Mouse (Mus musculus) embryonic facial prominence, embryonic 10.5 days (tissue): Measurements from ENCODE around the gene Chn1. TPM values are rescaled to one million over a fixed set of nuclear protein-coding genes. Genes with fewer than 3 reads are reported as not detected.

Experiments used
- DNase-seq: peaks from one replicate; pipeline ENCODE4 v3.0.0-alpha.2; 2017; ENCODE audit warnings: low spot score
- H3K27ac ChIP-seq: fragments of 300-500 bp; sonication (generic); replicated peaks from 2 replicates; pipeline ENCODE4 v1.5.1; 2016; ENCODE audit warnings: mild to moderate bottlenecking
- H3K27me3 ChIP-seq: fragments of 300-500 bp; sonication (generic); replicated peaks from 2 replicates; pipeline ENCODE4 v1.6.1; 2016; ENCODE audit warnings: low read depth, mild to moderate bottlenecking; ENCODE audit not compliant: poor library complexity, severe bottlenecking
- H3K36me3 ChIP-seq: fragments of 300-500 bp; sonication (generic); replicated peaks from 2 replicates; pipeline ENCODE4 v1.6.1; 2016; ENCODE audit warnings: mild to moderate bottlenecking, moderate library complexity
- H3K4me1 ChIP-seq: fragments of 300-500 bp; sonication (generic); 2 replicates; pipeline ENCODE4 v1.6.1; 2016
- H3K4me3 ChIP-seq: fragments of 300-500 bp; sonication (generic); 2 replicates; pipeline ENCODE4 v1.5.1; 2016; ENCODE audit warnings: mild to moderate bottlenecking, moderate library complexity
- H3K9me3 ChIP-seq: fragments of 300-500 bp; sonication (generic); 2 replicates; pipeline ENCODE4 v1.6.1; 2016; ENCODE audit warnings: mild to moderate bottlenecking
- WGBS: fragments of 180-500 bp; shearing (Covaris S2); methylation state at CpG from one replicate; pipeline ENCODE4 v1.1.7; 2016; 5-methylcytosine and 5-hydroxymethylcytosine counted together
- polyA plus RNA-seq: library from polyadenylated mRNA; unstranded; fragments of >200 nt; fragmentation: Nextera tagmentation; extraction: Ambion mirVana; gene quantifications from 2 replicates; pipeline ENCODE4 v1.2.1, GENCODE M21; 2016

Chn1 gene
- polyA plus RNA-seq, 1 experiment from 2014 or later: 38.2 TPM

DNA sequence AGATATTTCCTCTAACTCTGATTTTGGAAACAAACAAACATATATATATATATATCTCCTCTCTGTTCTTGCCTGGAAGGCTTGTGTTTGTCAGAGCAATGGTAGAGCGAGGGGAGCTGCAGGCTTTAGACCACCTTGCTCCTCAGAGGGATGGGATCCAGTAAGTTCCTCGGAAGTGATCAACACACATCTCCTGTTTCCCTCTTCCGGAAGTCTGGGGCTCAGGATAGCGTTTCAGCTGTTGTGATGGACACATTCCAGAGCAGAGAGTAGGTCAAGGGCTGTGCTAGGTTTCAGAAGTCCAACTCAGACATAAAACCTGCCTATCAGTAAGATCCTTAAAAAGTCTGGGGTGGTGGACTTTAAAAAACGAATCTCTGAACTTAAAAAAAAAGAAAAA lies 196.0 kb downstream of the Chn1 start:
- no peak overlapping the region for H3K27ac ChIP-seq
- no peaks in the 10 kb centered on the region for H3K9me3 ChIP-seq
- H3K4me3 ChIP-seq: no peak overlapping the region
- WGBS: 49% methylated on average over 5 of the region's 5 CpGs
- H3K4me1 ChIP-seq: peaks cover 16% of the 10 kb centered on the region
- H3K36me3 ChIP-seq: no peaks in the 10 kb centered on the region
- 0 out of 2 replicates have a peak, but pooled peaks cover 3% of the 10 kb centered on the region for H3K27me3 ChIP-seq
- no peak for DNase-seq

DNA sequence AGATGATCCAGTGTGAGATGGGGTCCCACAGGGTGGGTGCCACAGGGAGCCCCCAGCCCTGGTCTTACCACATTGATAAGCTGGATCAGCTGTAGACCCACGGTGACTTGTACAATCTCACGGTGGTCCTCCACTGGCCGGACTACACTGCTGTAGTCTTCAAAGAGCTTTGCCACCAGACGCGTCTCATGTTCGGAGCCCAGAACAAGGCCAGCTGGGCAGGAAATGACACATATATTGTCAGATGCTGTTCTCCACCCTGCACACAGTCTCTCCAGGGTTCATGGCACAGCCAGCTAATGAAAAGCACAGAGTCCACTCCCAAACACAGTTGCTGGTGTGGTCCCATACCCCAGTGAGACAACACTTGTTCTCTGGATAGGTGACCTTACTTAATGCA lies 200.7 kb downstream of the Chn1 start:
- Histone ChIP-seq H3K27ac (no peak overlapping the region), H3K9me3 (no peaks in the 10 kb centered on the region), H3K4me1 (peaks cover 29% of the 10 kb centered on the region), H3K27me3 (no peaks in the 10 kb centered on the region), H3K36me3 (no peaks in the 10 kb centered on the region), H3K4me3 (no peak overlapping the region)
- no peak for DNase-seq
- 87% methylated on average over 6 of the region's 6 CpGs for WGBS

DNA sequence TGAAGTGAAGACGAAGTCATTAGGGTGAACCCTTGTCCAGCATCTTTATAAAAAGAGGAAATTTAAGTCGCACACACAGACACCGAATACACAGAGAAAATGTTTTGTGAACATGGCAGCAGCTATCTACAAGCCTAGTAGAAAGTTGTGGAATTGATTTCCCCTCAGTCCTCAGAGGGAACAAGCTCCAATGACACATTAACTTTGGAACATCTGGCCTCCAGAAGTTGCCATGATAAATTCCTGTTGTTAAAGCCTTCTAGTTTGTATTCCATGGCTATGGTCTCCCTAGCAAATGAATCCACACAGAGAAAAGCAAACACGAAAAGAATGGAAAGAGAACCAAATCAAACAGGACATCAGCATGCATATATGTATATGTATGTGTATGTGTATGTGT lies 201.6 kb downstream of the Chn1 start:
- Histone ChIP-seq H3K27me3 (no peaks in the 10 kb centered on the region), H3K4me1 (peaks cover 25% of the 10 kb centered on the region), H3K4me3 (no peak overlapping the region), H3K27ac (peak overlapping the region; percentile 81; the same call in 1 of the 2 replicates), H3K9me3 (no peaks in the 10 kb centered on the region), H3K36me3 (no peaks in the 10 kb centered on the region)
- WGBS: 75% methylated on average over 4 of the region's 4 CpGs
- DNase-seq: no peak

GRCm38 (mm10) chr2:73572539-73573372 lies 202.4 kb downstream of the Chn1 start:
- H3K27me3 ChIP-seq: 0 out of 2 replicates have a peak, but pooled peaks cover 4% of the 10 kb centered on the region
- peak overlapping the region; percentile 53 for H3K4me3 ChIP-seq
- H3K36me3 ChIP-seq: no peaks in the 10 kb centered on the region
- peak overlapping the region; percentile 81 for H3K27ac ChIP-seq
- WGBS: 18% methylated on average over 23 of the region's 23 CpGs
- DNase-seq: peak; percentile 91
- H3K4me1 ChIP-seq: peaks cover 25% of the 10 kb centered on the region
- no peaks in the 10 kb centered on the region for H3K9me3 ChIP-seq

- Histone ChIP-seq H3K36me3 (no peaks in the 10 kb centered on the region), H3K27me3 (0 out of 2 replicates have a peak, but pooled peaks cover 5% of the 10 kb centered on the region), H3K27ac (peak overlapping the region; percentile 81; the same call in 1 of the 2 replicates), H3K4me1 (peaks cover 30% of the 10 kb centered on the region), H3K9me3 (no peaks in the 10 kb centered on the region), H3K4me3 (no peak overlapping the region)
- DNase-seq: no peak
- 51% methylated on average over 6 of the region's 6 CpGs for WGBS
Measured at GRCm38 (mm10) chr2:73571901-73572300, 203.2 kb downstream of the Chn1 start.

GRCm38 (mm10) chr2:73571304-73571703 lies 203.8 kb downstream of the Chn1 start:
- Histone ChIP-seq H3K27ac (no peak overlapping the region), H3K27me3 (0 out of 2 replicates have a peak, but pooled peaks cover 5% of the 10 kb centered on the region), H3K4me3 (no peak overlapping the region), H3K4me1 (peaks cover 34% of the 10 kb centered on the region), H3K36me3 (no peaks in the 10 kb centered on the region), H3K9me3 (no peaks in the 10 kb centered on the region)
- DNase-seq: no peak
- 95% methylated on average over 9 of the region's 9 CpGs for WGBS

DNA sequence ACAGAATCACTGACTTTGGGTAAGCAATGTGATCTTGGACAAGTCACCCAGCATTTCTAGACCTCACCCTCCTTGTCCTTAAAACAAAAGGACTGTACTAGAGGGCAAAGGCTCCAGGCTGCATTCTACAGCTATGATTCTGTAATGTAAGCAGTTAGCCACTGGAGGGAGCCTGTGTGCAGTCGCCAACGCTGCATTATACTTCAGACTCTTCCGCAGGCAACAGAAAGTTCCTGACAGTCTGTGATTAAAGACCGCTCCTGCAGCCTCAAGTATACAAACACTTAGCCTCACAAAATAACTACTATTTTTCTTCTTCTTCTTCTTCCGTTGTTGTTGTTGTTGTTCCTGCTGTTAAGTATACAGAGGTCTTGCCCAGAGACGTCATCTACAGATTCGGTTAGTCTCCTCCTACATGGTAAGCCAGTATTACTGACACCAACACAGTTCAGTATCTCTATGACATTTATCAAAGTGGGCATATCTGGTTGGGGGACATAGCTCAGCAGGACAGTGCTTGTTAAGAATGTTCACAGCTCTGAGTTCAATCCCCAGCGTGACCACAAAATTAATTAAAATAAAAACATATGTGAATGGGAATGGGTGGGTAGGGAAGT lies 208.0 kb downstream of the Chn1 start:
- DNase-seq: peak; percentile 61
- H3K4me3 ChIP-seq: peak overlapping the region; percentile 34; the same call in 1 of the 2 replicates
- WGBS: 27% methylated on average over 8 of the region's 8 CpGs
- peaks cover 35% of the 10 kb centered on the region for H3K4me1 ChIP-seq
- H3K36me3 ChIP-seq: no peaks in the 10 kb centered on the region
- 0 out of 2 replicates have a peak, but pooled peaks cover 5% of the 10 kb centered on the region for H3K27me3 ChIP-seq
- no peaks in the 10 kb centered on the region for H3K9me3 ChIP-seq
- H3K27ac ChIP-seq: no peak overlapping the region

GRCm38 (mm10) chr2:73566162-73566561 lies 209.0 kb downstream of the Chn1 start:
- no peaks in the 10 kb centered on the region for H3K9me3 ChIP-seq
- WGBS: 19% methylated on average over 7 of the region's 7 CpGs
- peaks cover 5% of the 10 kb centered on the region; the same call in 1 of the 2 replicates for H3K27me3 ChIP-seq
- no peaks in the 10 kb centered on the region for H3K36me3 ChIP-seq
- DNase-seq: peak; percentile 51
- no peak overlapping the region for H3K4me3 ChIP-seq
- H3K27ac ChIP-seq: no peak overlapping the region
- peaks cover 40% of the 10 kb centered on the region for H3K4me1 ChIP-seq

DNA sequence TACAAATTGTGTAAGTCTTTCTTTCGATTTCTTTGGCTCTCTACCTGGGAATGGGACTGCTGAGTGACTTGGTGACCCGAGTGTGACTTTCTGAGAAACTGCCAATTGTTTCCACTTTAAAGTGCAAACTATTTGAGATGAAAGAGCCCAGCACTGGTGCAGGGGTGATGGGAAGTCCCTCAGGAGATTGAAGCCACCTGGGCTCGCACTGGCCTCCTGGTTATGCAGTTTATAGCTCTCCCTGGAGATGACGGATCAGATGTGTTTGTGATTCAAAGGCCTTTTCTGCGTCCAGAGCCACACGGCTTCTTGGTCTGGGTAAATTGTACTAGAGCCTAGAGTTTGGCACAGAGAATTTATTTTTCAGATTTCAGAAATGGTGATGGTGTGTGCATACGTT lies 211.5 kb downstream of the Chn1 start:
- Histone ChIP-seq H3K36me3 (no peaks in the 10 kb centered on the region), H3K9me3 (no peaks in the 10 kb centered on the region), H3K27ac (peak overlapping the region; percentile 45; the same call in 1 of the 2 replicates), H3K27me3 (peaks cover 12% of the 10 kb centered on the region; the same call in 1 of the 2 replicates), H3K4me3 (no peak overlapping the region), H3K4me1 (peaks cover 49% of the 10 kb centered on the region)
- 54% methylated on average over 7 of the region's 7 CpGs for WGBS
- DNase-seq: no peak

DNA sequence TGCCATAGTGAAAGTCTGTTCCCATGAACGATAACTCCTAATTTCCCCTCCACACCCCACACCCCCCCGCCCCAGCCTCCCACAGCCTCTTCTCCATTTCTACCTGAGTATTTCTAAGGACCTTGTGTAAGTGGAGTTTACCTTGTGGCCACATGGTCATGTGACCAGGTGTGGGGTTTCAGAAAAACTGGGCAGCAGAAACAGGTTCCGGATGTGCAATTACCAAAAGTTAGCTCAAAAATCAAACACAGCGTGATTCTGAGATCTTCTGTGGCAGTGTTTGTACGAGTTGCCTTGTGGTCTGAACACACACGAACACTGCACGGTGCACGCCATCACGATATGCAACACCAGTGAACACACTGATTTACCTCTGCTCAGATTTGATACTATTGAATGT lies 212.5 kb downstream of the Chn1 start:
- no peak overlapping the region for H3K4me3 ChIP-seq
- no peak for DNase-seq
- H3K9me3 ChIP-seq: no peaks in the 10 kb centered on the region
- H3K4me1 ChIP-seq: peaks cover 49% of the 10 kb centered on the region
- peaks cover 7% of the 10 kb centered on the region; the same call in 1 of the 2 replicates for H3K27me3 ChIP-seq
- 75% methylated on average over 9 of the region's 9 CpGs for WGBS
- H3K27ac ChIP-seq: no peak overlapping the region
- no peaks in the 10 kb centered on the region for H3K36me3 ChIP-seq

GRCm38 (mm10) chr2:73561665-73562063 lies 213.5 kb downstream of the Chn1 start:
- DNase-seq: peak; percentile 72
- no peaks in the 10 kb centered on the region for H3K36me3 ChIP-seq
- peaks cover 7% of the 10 kb centered on the region; the same call in 1 of the 2 replicates for H3K27me3 ChIP-seq
- H3K4me3 ChIP-seq: peak overlapping the region; percentile 60
- peak overlapping the region; percentile 61; the same call in 1 of the 2 replicates for H3K27ac ChIP-seq
- peaks cover 44% of the 10 kb centered on the region for H3K4me1 ChIP-seq
- no peaks in the 10 kb centered on the region for H3K9me3 ChIP-seq
- 7% methylated on average over 8 of the region's 8 CpGs for WGBS

- no peaks in the 10 kb centered on the region for H3K36me3 ChIP-seq
- H3K9me3 ChIP-seq: no peaks in the 10 kb centered on the region
- 1% methylated on average over 23 of the region's 23 CpGs for WGBS
- DNase-seq: peak; percentile 59
- H3K27ac ChIP-seq: peak overlapping the region; percentile 61
- peaks cover 38% of the 10 kb centered on the region for H3K4me1 ChIP-seq
- H3K27me3 ChIP-seq: peaks cover 7% of the 10 kb centered on the region; the same call in 1 of the 2 replicates
- H3K4me3 ChIP-seq: peak overlapping the region; percentile 60
Measured at GRCm38 (mm10) chr2:73560899-73561664, 214.1 kb downstream of the Chn1 start.
